Mouse (Mus musculus): ENCODE results near the gene Olfr298.

The Olfr298 gene
- long read RNA-seq, experiment 1 = 0 reads
- long read RNA-seq, experiment 2 = 0 reads

- intact Hi-C loops (cut with DNase I) = no loop called here
Observed at GRCm38 (mm10) chr7:86492384-86492783, at the start of gene Olfr298. Gene Olfr298, minus strand, starts transcription at chr7:86492484.

GRCm38 (mm10) chr7:86519668-86520067 is 27.4 kb upstream of the Olfr298 start, which contains the start of gene Olfr297:
Gene Olfr297, plus strand, starts transcription at chr7:86519968.
- intact Hi-C loops (cut with DNase I) = no loop called here

GRCm38 (mm10) chr7:86459621-86460020 is 32.7 kb downstream of the Olfr298 start, which contains the start of gene Olfr299:
Gene Olfr299, plus strand, starts transcription at chr7:86459921.
- intact Hi-C loops (cut with DNase I) = no loop called here

Data from adrenal gland (tissue).